Mouse (Mus musculus) liver, embryonic 15.5 days (tissue): ENCODE measurements around the gene Pdia2. TPM values are rescaled to one million over a fixed set of nuclear protein-coding genes. Genes with fewer than 3 reads are reported as not detected.

Experiments
- ATAC-seq: fragments of 200-750 bp; cut with Nextera tagmentation; 2 replicates; pipeline ENCODE4 v1.8.0; 2017; ENCODE audit warnings: moderate number of reproducible peaks, mild to moderate bottlenecking, moderate library complexity; ENCODE audit not compliant: insufficient read depth
- H3K27ac ChIP-seq: fragments of 300-500 bp; sonication (generic); replicated peaks from 2 replicates; pipeline ENCODE4 v1.5.1; 2015; ENCODE audit warnings: mild to moderate bottlenecking, inconsistent platforms
- H3K27me3 ChIP-seq: fragments of 300-500 bp; sonication (generic); 2 replicates; pipeline ENCODE4 v1.6.1; 2015; ENCODE audit warnings: mild to moderate bottlenecking, inconsistent platforms
- H3K36me3 ChIP-seq: fragments of 300-500 bp; sonication (generic); replicated peaks from 2 replicates; pipeline ENCODE4 v1.6.1; 2015; ENCODE audit warnings: moderate library complexity, mild to moderate bottlenecking, inconsistent platforms
- H3K4me1 ChIP-seq: fragments of 300-500 bp; sonication (generic); replicated peaks from 2 replicates; pipeline ENCODE4 v1.6.1; 2015; ENCODE audit warnings: inconsistent platforms
- H3K4me2 ChIP-seq: fragments of 300-500 bp; sonication (generic); 2 replicates; pipeline ENCODE4 v1.6.1; 2015; ENCODE audit warnings: moderate library complexity, mild to moderate bottlenecking, inconsistent platforms
- H3K4me3 ChIP-seq: fragments of 300-500 bp; sonication (generic); replicated peaks from 2 replicates; pipeline ENCODE4 v1.5.1; 2015; ENCODE audit warnings: mild to moderate bottlenecking, inconsistent platforms
- H3K9ac ChIP-seq: fragments of 300-500 bp; sonication (generic); 2 replicates; pipeline ENCODE4 v1.6.1; 2015; ENCODE audit warnings: moderate library complexity, mild to moderate bottlenecking, inconsistent platforms
- H3K9me3 ChIP-seq: fragments of 300-500 bp; sonication (generic); replicated peaks from 2 replicates; pipeline ENCODE4 v1.6.1; 2016; ENCODE audit warnings: inconsistent platforms
- WGBS: fragments of 180-500 bp; shearing (Covaris S2); methylation state at CpG from one replicate; pipeline ENCODE4 v1.1.7; 2015; ENCODE audit warnings: mixed read lengths; ENCODE audit not compliant: insufficient replicate concordance; 5-methylcytosine and 5-hydroxymethylcytosine counted together
- polyA plus RNA-seq: library from polyadenylated mRNA; unstranded; fragments of >200 nt; fragmentation: Nextera tagmentation; extraction: Ambion mirVana; gene quantifications from 2 replicates; pipeline ENCODE4 v1.2.1, GENCODE M21; 2015

The Pdia2 gene
- polyA plus RNA-seq, 1 experiment from 2014 or later = 75.1 TPM

GRCm38 (mm10) chr17:26231156-26231555, 32.3 kb upstream of the Pdia2 start:
- Histone ChIP-seq H3K27me3 (no peaks in the 10 kb centered on the region), H3K9me3 (no peaks in the 10 kb centered on the region)

GRCm38 (mm10) chr17:26229776-26230175, 30.9 kb upstream of the Pdia2 start:
- H3K36me3 ChIP-seq = no peaks in the 10 kb centered on the region
- no peak overlapping the region for H3K27ac ChIP-seq
- H3K27me3 ChIP-seq = no peaks in the 10 kb centered on the region
- no peak overlapping the region for H3K4me3 ChIP-seq
- no peak overlapping the region for H3K9ac ChIP-seq
- no peak overlapping the region for H3K4me2 ChIP-seq
- peaks cover 8% of the 10 kb centered on the region; the same call in 1 of the 2 replicates for H3K4me1 ChIP-seq
- H3K9me3 ChIP-seq = no peaks in the 10 kb centered on the region
- ATAC-seq = no peak
- WGBS = 55% methylated on average over 5 of the region's 5 CpGs

More at GRCm38 (mm10) chr17:26231156-26231555, 32.3 kb upstream of the Pdia2 start:
- no peak overlapping the region for H3K9ac ChIP-seq
- no peaks in the 10 kb centered on the region for H3K36me3 ChIP-seq
- no peak for ATAC-seq
- WGBS = 66% methylated on average over 5 of the region's 5 CpGs
- peaks cover 22% of the 10 kb centered on the region for H3K4me1 ChIP-seq
- no peak overlapping the region for H3K4me2 ChIP-seq
- H3K27ac ChIP-seq = no peak overlapping the region
- H3K4me3 ChIP-seq = no peak overlapping the region

GRCm38 (mm10) chr17:26225150-26225549, 26.3 kb upstream of the Pdia2 start:
- H3K9me3 ChIP-seq = no peaks in the 10 kb centered on the region
- no peak overlapping the region for H3K4me2 ChIP-seq
- no peaks in the 10 kb centered on the region for H3K4me1 ChIP-seq
- H3K9ac ChIP-seq = no peak overlapping the region
- no peak overlapping the region for H3K27ac ChIP-seq
- 62% methylated on average over 12 of the region's 12 CpGs for WGBS
- peaks cover 4% of the 10 kb centered on the region; the same call in 1 of the 2 replicates for H3K27me3 ChIP-seq
- ATAC-seq = no peak
- no peaks in the 10 kb centered on the region for H3K36me3 ChIP-seq
- H3K4me3 ChIP-seq = no peak overlapping the region

- no peak overlapping the region for H3K4me3 ChIP-seq
- no peak overlapping the region for H3K9ac ChIP-seq
- ATAC-seq = no peak
- H3K4me2 ChIP-seq = no peak overlapping the region
- peaks cover 4% of the 10 kb centered on the region; the same call in 1 of the 2 replicates for H3K27me3 ChIP-seq
- H3K4me1 ChIP-seq = no peaks in the 10 kb centered on the region
- 53% methylated on average over 2 of the region's 2 CpGs for WGBS
- H3K9me3 ChIP-seq = no peaks in the 10 kb centered on the region
- H3K27ac ChIP-seq = no peak overlapping the region
- H3K36me3 ChIP-seq = no peaks in the 10 kb centered on the region
These were observed 22.6 kb upstream of the Pdia2 start for GRCm38 (mm10) chr17:26221508-26221907.

DNA sequence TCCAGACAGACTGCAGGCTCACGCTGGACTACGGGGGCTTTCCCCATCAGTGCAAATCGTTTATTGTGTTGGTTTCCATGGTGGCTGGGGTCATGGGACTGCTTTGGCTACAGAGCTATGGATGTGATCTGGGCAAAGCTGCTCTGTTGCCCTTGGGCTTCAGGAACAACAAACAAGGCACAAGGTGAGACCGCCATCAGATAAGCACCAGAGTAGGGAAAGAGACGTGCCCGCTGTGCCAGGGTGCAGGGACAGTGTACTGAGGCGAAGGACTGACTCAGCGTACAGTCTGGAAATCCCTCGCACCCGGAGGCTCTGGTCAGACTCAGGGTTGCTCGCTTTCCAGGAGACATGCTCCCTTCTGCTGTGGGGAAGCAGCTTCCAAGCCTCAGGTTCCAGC, 13.8 kb upstream of the Pdia2 start:
- no peaks in the 10 kb centered on the region for H3K36me3 ChIP-seq
- WGBS = 76% methylated on average over 11 of the region's 11 CpGs
- no peak overlapping the region for H3K27ac ChIP-seq
- ATAC-seq = no peak
- H3K4me1 ChIP-seq = no peaks in the 10 kb centered on the region
- no peaks in the 10 kb centered on the region for H3K9me3 ChIP-seq
- peaks cover 14% of the 10 kb centered on the region; the same call in 1 of the 2 replicates for H3K27me3 ChIP-seq
- H3K9ac ChIP-seq = no peak overlapping the region
- H3K4me3 ChIP-seq = no peak overlapping the region
- H3K4me2 ChIP-seq = no peak overlapping the region

DNA sequence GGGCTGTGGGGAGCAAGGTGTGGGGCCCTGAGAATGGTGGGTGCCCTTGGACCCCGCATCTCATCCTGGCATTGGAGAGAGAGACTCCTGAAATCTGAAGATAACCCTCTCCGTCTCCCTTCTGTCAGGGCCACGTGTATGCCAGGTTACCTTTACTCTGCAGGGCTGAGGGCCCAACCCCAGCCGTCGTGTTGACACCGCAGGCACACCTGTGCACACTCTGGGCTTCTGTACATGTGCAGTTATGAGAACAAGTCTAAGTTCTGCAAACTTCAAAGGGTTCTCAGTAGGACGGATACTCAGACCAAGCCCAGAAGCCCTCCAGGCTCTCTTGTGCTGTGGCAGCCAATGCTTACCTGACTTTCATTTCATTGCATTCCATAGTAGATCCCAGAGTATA, 13.4 kb upstream of the Pdia2 start:
- no peak for ATAC-seq
- H3K36me3 ChIP-seq = no peaks in the 10 kb centered on the region
- H3K27me3 ChIP-seq = peaks cover 17% of the 10 kb centered on the region; the same call in 1 of the 2 replicates
- no peaks in the 10 kb centered on the region for H3K9me3 ChIP-seq
- no peak overlapping the region for H3K4me2 ChIP-seq
- no peak overlapping the region for H3K27ac ChIP-seq
- no peak overlapping the region for H3K9ac ChIP-seq
- 70% methylated on average over 7 of the region's 7 CpGs for WGBS
- no peak overlapping the region for H3K4me3 ChIP-seq
- H3K4me1 ChIP-seq = no peaks in the 10 kb centered on the region

- WGBS = 84% methylated on average over 12 of the region's 12 CpGs
- peaks cover 55% of the 10 kb centered on the region for H3K27me3 ChIP-seq
- H3K4me3 ChIP-seq = no peak within 1 kb of the TSS
- H3K9ac ChIP-seq = no peak within 1 kb of the TSS
- no peak within 1 kb of the TSS for H3K27ac ChIP-seq
- no peaks in the 10 kb centered on the region for H3K36me3 ChIP-seq
- no peak for ATAC-seq
- no peak within 1 kb of the TSS for H3K4me2 ChIP-seq
- peaks cover 11% of the 10 kb centered on the region for H3K4me1 ChIP-seq
- H3K9me3 ChIP-seq = no peaks in the 10 kb centered on the region
These were observed 8.8 kb upstream of the Pdia2 start, which contains the start of gene Arhgdig for GRCm38 (mm10) chr17:26207686-26208085. Gene Arhgdig (minus strand): TSS chr17:26207786.

DNA sequence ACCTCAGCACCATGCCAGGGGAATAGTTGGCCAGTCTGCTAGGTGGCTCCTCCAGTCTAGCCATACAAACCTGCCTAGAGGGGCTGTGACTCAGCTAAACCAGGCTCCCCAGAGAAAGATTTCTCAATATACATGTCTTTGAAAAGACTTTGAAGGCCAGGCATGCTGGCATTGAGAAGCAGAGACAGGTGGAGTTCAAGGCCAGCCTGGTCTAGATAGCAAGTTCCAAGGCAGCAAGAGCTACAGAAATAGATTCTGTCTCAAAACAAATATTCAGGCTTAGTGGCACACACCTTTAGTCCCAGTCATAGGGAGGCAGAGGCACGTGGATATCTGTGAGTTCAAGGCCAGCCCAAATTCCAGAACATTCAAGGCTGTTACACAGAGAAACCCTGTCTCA, 7.5 kb upstream of the Pdia2 start:
- WGBS = 25% methylated on average over 1 of the region's 1 CpGs
- H3K27me3 ChIP-seq = peaks cover 68% of the 10 kb centered on the region
- no peaks in the 10 kb centered on the region for H3K36me3 ChIP-seq
- no peaks in the 10 kb centered on the region for H3K9me3 ChIP-seq
- no peak overlapping the region for H3K9ac ChIP-seq
- ATAC-seq = no peak
- no peak overlapping the region for H3K4me2 ChIP-seq
- no peak overlapping the region for H3K4me3 ChIP-seq
- no peak overlapping the region for H3K27ac ChIP-seq
- peaks cover 23% of the 10 kb centered on the region for H3K4me1 ChIP-seq

DNA sequence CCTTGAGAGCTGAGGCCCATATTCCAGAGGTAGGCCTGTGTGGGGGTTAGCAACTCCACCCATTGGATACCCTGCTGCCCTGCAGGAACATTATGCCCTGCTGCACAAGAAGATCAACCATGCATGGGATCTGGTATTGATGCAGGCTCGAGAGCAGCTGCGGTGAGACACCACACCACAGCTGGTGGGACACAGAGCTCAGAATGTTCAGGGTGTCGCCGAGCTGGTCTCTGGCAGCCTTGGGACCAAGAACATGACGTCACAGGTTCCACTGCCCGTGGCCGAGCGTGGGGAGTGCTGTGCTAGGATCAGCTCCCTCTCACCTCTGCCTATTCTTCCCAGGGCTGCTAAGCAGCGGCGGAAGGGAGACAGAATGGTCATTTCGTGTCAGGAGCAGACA, 5.9 kb upstream of the Pdia2 start:
- H3K4me3 ChIP-seq = no peak overlapping the region
- ATAC-seq = no peak
- no peaks in the 10 kb centered on the region for H3K36me3 ChIP-seq
- no peaks in the 10 kb centered on the region for H3K9me3 ChIP-seq
- H3K4me2 ChIP-seq = no peak overlapping the region
- H3K27me3 ChIP-seq = peaks cover 79% of the 10 kb centered on the region
- no peak overlapping the region for H3K27ac ChIP-seq
- H3K9ac ChIP-seq = no peak overlapping the region
- WGBS = 33% methylated on average over 11 of the region's 11 CpGs
- H3K4me1 ChIP-seq = peaks cover 40% of the 10 kb centered on the region

DNA sequence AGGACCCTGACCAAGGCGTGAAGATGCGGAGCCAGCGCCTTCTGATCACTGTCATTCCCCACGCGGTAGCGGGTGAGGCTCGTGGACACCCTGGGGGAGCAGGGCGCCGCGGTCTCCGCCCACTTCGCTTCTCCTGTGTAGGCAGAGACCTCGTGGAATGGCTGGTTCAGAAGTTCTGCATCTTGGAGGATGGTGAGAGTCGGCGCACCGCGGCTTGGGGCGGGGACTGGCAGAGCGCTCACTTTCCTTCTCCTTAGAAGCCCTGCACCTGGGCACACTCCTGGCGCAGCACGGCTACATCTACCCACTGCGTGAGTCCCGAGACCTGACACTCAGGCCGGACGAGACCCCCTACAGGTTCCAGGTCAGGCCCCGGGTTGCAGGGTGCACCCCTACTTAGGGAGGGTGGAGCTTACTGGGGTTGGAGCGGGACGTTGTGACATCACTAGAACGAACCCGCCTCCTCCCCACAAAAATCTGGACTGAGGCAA, 4.5 kb upstream of the Pdia2 start:
- Histone ChIP-seq H3K4me3 (peak overlapping the region; percentile 56), H3K9me3 (no peaks in the 10 kb centered on the region), H3K27ac (no peak overlapping the region), H3K9ac (no peak overlapping the region), H3K27me3 (peaks cover 80% of the 10 kb centered on the region), H3K4me1 (peaks cover 54% of the 10 kb centered on the region), H3K4me2 (peak overlapping the region; percentile 97), H3K36me3 (no peaks in the 10 kb centered on the region)
- WGBS = 2% methylated on average over 30 of the region's 30 CpGs
- ATAC-seq = no peak

- no peak for ATAC-seq
- Histone ChIP-seq H3K4me3 (peak within 1 kb of the TSS; percentile 56), H3K36me3 (peaks cover 5% of the 10 kb centered on the region; the same call in 1 of the 2 replicates), H3K4me1 (peaks cover 60% of the 10 kb centered on the region), H3K9ac (no peak within 1 kb of the TSS), H3K27ac (no peak within 1 kb of the TSS), H3K4me2 (peak within 1 kb of the TSS; percentile 97), H3K27me3 (peaks cover 73% of the 10 kb centered on the region), H3K9me3 (no peaks in the 10 kb centered on the region)
- WGBS = 2% methylated on average over 22 of the region's 22 CpGs
These were observed 3.9 kb upstream of the Pdia2 start, which contains the start of gene Rgs11 for GRCm38 (mm10) chr17:26202737-26203136. Gene Rgs11 (plus strand): TSS chr17:26202951.

GRCm38 (mm10) chr17:26201998-26202397, 3.1 kb upstream of the Pdia2 start:
- H3K4me2 ChIP-seq = peak overlapping the region; percentile 97

More at GRCm38 (mm10) chr17:26201998-26202397, 3.1 kb upstream of the Pdia2 start:
- peaks cover 67% of the 10 kb centered on the region for H3K4me1 ChIP-seq
- peaks cover 12% of the 10 kb centered on the region for H3K36me3 ChIP-seq
- H3K9ac ChIP-seq = no peak overlapping the region
- no peak for ATAC-seq
- peaks cover 68% of the 10 kb centered on the region for H3K27me3 ChIP-seq
- H3K27ac ChIP-seq = no peak overlapping the region
- H3K4me3 ChIP-seq = no peak overlapping the region
- no peaks in the 10 kb centered on the region for H3K9me3 ChIP-seq
